Mouse (Mus musculus) forelimb bud, embryonic 11.5 days (tissue): Measurements from ENCODE around the gene Slco3a1.

Source experiments
- DNase-seq: peaks from one replicate; pipeline ENCODE4 v3.0.0-alpha.2; 2012; ENCODE audit warnings: low read depth, low spot score

Gene Slco3a1

DNA sequence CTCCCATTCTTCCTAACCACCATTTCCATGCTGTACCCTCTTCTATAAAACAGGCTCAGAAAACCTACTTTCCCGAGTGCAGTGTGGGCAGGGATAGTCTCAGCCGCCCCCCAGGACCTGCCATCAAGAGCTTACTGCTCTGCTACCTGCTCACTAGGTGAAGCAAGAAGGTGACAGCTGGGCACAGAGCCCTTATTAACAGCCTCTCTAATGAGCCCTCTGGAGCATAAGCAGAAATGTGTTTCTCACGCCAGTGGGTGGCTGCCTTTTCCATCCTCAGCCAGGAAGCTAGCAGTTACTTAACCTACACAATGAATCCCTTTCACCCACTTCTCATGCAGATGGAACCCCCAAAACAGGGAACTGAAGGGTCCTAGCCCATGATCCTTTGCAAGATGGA, 66.9 kb downstream of the Slco3a1 start:
- no peak for DNase-seq

DNA sequence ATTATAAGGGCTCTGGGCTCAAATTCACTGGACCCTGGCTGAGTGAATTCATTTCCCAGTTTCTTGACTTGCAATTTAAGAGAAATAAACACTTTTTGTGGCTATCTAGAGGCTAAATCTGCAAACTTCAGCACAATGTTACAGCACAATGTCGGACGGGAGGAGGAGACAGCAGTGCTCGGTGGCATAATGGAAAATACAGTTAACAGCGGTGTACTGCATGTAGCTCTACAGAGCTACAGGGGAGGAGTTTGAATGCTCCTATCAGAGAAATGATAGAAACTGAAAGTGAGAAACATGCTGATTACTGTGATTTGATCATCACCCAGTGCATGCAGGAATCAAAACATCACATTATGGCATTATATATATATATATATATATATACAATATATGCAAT, 68.5 kb downstream of the Slco3a1 start:
- DNase-seq: no peak

DNA sequence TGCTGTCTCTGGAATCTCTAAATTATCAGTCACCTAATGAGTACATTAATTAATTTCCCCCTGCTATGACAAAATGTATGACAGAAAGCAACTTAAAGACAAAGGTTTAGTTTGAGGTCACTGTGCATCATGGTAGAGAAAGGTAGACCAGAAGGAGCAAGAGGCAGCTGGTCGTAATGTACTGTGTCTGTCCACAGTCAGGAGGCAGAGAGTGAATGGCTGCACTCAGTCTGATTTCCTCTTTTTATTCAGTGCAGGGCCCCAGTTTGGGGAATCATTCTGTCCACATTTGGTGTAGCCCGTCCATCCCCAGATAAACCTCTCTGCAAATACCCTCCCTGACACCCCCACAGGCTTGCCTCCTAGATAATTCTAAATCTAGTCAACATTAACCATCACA, 68.9 kb downstream of the Slco3a1 start:
- no peak for DNase-seq

DNA sequence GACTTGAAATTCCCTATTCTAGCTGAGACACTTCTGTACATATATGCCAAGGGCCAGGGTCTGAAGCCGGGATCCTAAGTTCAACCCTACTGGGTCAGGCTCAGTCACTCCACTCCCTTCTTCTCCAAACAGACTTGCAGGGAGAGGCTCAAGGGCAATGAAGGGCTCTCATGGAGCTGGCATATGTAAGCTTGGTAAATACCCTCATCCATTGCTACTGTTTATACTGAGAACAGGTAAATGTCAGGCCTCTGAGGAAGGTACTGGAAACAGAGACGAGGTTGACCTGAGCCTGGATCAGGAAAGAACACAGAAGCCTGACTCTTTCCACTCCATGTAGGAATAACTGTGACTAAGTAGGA, 70.6 kb downstream of the Slco3a1 start:
- DNase-seq: no peak

DNA sequence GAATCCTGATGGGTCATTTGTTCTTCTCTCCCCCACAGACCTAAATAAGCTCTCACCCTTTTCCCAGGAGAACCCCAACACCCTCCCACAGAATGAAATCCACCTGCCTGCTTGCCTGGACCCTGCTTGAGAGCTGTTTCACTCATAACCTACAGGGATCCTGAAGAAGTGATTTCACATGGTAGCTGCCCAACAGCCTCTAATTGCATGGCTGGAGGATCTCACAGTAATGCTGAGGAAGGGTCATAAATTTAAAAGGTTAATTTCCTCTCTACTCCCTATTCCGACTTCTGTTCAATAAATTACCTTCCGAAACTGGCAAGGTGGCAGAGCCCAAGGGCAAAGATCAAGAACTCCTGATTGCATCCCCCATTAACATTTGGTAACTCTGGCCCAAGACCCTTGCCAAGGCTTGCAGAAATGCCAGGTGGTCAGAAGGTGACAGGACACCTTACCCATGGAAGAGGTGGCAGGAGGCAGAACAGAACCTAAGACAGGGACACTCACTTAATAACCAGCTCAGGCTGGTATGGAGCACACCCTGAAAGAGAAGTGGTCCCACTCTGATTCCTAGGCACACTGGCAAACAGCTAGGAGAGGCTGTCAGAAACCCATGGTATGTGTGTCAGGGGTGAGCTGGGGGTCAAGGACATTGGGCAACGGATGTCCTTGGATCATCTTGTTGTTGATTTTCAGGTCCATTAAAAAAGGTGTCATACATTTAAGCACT, 71.1 kb downstream of the Slco3a1 start:
- no peak for DNase-seq

DNA sequence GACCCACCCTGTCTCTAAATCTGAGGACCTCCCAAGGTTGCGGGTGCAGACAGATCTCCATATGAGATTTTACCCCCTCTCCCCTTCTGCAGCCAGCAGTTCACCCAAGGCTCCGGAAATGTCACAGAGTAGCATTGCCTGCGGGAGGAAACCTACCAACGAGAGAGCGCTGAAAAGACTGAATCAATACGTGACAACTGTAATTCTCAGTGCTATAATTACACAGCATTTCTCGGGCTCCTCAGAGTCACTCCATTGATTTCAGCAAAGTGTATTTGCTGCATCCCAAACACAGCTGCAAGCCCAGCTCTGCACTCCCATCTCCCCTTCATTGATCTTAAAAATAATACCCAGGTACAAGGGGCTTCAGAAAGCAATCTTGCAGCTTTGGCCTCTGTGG, 82.8 kb downstream of the Slco3a1 start:
- DNase-seq: no peak

DNA sequence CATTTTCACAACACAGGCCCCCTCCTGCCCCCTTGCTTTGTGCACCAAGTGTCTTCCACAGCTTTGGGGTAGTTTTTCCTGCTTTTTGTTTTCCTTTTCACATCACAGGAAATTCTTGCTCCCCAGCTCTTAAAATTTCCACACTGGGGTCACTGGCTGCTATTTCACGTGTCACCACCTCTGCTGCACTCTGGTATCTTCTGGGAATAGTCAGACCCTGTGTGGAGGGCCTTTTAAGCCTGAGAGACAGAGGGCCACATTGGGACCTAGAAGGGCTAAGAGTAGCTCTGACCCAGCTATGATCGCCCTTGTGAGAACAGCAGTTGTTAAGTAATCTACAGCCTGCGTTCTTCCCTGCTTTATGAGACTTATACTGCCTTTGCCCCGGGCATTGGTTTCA, 87.7 kb downstream of the Slco3a1 start:
- no peak for DNase-seq

DNA sequence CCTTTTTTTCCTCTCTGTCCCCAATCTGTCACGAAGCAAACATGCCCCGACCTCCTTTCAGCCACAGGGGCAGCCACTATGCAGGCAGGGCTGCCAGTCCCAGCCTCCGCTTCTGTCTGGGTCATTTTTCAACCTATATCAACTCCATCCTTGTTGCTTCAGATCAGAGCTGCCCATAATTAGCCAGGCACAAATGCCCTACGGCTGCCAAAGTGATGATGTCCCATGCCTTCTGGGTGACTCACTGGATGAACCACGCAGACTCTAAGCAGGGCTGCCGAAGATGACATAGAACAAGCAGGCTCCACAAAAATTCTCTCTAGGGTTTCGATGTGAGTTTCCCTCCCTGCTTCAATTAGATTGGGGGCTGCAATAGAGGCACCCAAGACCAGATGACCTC, 89.9 kb downstream of the Slco3a1 start:
- no peak for DNase-seq

DNA sequence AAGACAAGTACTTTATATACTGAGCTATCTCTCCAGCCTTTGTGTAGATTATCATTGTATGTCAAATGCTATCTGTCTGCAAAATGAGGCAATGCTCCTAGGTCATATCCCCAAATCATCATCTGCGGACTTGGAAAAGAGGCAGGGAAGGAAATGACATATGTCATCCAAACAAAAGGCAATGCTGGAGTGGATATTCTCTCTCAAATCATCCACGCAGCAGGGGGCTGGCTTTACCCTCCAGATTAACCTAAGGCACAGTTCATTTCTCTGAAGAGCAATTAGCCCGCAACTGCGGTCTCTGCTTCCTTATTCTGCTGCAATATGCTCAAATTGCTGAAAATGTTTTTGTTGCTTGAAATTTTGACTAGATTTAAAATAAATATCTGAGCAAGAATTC, 92.1 kb downstream of the Slco3a1 start:
- no peak for DNase-seq

DNA sequence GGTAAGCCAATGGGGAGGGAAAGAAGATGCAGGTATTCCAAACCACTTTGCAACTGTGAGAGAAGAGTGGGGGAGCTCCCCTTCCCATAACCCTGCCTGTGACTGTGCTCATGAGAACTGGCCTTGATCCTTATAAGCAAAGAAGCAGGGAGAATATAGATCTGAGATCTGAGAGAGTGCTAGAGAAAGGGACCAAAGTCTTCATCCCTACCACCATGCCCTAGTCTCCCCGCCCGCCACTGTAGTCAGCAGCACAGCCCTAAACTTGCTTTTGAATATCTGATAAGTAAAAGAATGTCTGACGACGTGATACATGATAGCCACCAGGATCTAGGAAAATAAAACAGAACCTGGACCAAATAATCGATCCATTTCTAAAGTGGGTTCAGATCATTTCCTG, 92.8 kb downstream of the Slco3a1 start:
- DNase-seq: no peak

DNA sequence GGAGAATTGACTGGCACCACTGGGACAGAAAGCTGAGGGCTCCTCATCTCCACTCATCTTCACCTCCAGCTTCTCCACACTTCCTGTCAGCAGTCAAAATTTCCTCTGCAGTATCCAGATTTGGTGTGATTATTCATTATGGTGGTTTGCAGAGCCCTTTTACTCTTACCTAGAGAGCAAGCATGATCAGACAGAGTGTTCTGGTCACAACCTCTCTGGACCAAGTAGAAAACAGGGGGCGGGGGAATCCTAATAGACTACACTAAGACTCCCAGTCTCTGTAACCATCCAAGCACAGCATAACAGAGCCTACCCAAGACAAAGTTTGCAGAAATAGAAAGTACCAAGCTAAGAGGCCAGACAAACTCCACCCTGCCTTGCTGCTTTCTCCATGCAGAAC, 93.4 kb downstream of the Slco3a1 start:
- no peak for DNase-seq

DNA sequence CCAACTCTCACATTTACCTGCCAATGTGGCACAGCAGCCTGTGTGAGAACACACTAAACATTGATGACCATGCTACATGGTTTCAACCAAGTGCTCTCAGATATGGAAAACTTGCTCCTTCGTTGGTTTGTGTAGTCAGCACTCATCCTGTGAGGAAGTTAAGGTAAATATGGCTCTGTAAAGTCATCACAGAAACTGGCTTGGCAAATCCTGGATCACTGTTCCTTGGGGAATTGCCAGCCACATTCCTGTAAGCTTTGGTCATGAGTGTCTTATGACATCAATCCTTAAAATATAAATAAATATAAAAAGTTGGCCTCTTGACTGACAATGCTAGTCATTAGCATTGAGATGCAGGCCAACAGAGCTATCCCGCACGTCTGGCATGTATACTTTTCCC, 94.8 kb downstream of the Slco3a1 start:
- DNase-seq: no peak

DNA sequence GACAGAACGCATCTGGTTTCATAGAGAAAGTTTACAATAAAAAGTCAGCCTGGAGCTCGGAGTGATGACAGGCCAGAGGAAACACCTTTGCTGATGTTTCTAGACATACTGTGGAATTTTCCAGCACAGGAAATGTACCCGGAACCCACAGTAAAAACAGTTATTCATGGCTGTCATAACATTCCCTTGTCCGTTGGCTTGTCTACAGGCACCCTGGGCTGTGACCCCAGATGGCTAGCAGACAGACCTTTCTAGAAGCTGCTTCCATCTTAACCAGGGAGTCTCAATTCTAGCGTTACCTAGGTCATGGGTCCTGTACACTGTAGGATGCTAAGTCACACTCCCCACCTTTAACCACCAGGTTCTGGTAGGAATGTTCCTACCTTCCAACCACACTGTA, 95.3 kb downstream of the Slco3a1 start:
- DNase-seq: peak; percentile 37

DNA sequence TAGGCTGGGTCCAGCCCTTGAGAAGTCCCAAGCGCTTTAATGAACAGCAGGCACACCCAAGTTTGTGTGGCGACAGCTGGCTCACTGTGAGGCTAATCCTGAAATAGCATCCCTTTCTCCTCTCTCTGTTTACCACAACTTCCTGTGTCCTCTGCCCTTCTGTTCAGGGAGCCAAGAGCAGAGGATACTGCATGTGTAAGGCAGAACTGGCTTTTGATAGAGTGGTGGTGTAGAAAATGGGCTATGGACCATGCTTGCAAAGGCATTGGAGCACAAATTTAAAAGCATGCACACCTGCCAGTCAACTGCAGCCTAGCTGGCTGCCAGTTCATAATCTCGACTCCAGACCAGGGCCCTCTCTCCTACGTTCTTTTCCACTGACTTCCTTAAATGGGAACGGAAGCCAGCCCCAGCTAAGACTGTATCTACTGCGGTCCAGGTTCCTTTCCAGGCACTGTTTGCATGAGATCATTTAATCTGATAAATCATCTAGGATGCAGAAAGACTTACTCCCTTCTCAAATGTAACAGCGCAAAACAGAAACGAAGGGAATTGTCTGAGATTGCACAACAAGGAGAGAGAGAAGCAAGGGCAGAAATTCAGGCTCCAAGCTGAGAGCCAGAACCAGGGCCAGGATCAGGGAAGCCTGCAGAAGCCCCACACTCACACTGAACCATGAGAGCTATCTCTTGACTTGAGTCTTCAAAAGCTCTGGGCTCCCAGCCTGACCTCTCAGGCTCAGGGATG, 95.9 kb downstream of the Slco3a1 start:
- no peak for DNase-seq

DNA sequence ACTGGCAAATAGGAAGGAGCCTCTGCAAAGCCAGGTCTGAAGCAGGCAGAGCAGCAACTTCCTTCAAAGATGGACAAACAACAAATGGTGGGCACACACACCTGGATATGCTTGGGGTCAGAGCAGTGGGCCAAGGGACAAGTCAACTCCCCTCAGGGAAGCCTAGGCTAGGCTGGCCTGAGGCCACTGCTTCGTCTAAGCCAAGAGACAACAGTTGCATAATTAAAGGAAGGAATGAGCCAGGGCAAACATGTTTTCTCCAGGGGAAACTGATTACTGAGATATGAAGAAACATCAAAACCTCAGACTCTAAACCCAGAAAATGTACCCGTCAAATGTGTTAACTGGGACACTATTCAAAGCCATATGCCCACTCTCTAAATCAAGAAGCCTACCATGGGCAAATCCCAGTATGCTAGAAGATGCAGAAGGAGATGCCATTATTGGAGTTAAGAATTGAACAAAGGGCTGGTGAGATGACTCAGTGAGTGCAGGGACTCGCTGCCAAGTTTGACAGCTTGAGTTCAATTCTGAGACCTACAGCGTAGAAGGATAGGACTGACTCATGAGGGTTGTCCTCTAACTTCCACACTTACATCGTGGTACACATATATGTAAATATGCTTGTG, 97.1 kb downstream of the Slco3a1 start:
- DNase-seq: no peak

DNA sequence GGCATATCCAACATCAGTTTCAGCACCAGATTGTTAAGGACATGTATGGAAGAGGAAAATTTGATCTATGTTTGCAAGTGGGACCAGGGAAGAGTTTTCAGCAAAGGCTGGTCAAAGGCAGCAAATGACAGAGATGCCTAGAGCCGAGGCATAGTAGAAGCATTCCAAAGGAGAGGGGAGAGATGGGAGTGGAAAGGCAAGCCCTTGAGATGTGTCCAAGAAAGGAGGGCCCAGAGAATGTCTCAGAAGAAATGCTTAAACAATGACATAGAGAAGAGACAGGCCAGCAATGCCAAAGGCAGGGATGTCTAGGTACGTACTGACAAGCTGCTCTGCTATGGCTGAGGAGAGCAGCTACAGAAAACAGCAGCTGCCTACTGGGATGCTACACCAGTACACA, 97.8 kb downstream of the Slco3a1 start:
- no peak for DNase-seq

DNA sequence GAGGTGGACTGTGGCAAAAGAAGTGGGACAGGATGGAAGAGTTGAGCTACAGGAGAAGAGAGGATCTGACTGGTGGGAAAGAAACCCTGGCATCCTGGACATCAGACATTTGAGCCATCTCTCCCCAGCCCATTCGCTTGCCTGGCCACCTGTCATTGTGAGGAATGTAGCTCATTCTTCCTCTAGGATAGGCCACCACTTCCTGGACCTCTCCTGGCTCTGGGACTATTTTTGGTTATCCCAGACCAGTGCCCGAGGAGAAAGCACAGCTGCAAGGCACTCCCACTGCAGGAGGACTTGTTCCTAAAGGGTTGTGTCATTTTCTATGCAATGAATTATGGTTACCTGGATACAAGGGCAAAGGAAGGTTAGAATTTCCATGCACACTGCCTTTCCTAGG, 103.5 kb downstream of the Slco3a1 start:
- DNase-seq: no peak

DNA sequence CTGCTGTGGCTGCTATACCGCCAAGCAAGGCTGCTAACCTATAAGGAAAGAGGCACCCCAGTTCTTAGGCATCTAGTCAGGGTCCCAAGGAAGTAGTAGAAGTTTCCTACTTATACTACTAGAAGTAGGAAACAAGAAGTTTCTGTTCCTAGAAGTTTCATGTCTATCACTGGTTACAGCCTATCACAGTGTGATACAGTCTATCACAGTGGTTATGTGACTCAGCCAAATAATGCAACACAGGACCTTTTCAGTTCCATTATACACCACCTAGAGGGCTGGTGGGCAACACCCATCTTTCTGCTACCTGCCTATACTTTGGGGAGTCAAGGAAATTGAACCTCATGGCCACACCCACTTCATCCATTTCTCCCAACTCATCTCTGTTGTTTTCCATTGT, 104.8 kb downstream of the Slco3a1 start:
- DNase-seq: no peak

DNA sequence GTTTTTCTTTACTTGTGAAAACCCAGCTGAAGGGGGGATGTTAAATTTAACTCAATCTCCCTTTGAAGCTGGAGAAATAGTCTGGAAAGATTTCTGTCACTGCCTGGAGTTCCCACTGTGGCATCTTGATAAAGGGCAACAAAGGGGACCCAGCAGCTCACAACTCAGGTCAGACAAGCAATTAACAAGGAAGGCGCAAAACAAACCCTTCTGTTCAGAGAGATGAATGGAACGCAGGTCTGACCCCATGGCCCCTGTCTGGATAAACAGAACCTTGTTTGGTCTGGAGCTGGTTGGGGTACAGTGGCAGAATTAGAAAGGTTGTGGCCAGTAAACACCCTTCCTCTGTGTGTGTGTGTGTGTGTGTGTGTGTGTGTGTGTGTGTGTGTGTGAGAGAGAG, 106.8 kb downstream of the Slco3a1 start:
- peak; percentile 52 for DNase-seq

DNA sequence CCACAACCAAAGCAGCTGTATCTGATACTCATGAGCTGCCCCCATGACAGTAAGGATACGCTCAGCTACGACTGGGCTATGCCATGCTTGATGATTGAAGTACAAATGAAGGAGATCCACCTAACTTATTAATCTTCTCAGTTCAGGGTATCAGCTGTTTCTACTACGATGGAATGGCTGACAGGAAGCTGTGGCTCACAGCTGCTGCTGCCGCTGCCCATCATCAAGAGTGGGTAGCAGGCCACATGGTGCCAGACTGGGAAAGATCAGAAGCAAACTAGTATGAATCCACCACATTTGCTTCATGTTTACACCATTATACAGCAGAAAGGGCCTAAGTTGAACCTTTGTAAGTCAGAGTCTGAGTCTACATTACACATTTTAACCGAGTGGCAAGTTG, 109.4 kb downstream of the Slco3a1 start:
- no peak for DNase-seq

DNA sequence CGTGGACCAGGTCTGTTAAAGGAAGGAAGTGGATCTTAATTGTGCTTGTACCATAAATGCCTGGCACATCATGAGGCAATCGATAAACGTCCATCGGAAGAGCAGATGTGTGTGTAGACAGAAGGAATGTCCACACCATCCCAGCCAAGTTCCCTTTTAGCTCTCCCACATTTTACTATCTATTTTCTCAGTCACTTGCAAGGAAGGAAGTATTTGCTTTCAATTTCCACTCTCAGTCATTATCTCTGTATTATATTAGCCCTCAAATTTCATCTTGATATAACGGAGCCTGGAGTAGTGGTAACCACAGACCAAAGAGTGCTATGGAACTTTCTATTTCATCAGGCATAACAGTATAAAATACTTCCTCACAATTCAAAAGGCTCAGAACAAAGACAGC, 112.2 kb downstream of the Slco3a1 start:
- no peak for DNase-seq

DNA sequence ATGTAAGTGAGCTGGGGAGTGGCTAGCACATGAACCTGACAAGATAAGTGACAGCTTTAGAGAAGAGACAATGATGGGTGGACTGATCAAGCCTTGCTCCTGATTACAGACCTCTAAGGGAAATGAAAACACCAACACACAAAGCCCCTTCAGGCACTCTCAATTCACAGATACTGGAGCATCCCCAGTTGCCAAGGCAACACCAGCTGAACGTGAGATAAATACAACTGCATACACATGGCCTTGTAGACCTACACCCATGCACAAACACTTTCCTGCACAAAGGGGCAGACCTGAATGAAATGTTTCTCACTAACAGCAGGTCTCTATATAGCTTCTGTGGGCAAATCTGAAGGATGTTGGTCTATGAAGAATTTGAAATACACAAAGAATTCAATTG, 117.0 kb downstream of the Slco3a1 start:
- no peak for DNase-seq

DNA sequence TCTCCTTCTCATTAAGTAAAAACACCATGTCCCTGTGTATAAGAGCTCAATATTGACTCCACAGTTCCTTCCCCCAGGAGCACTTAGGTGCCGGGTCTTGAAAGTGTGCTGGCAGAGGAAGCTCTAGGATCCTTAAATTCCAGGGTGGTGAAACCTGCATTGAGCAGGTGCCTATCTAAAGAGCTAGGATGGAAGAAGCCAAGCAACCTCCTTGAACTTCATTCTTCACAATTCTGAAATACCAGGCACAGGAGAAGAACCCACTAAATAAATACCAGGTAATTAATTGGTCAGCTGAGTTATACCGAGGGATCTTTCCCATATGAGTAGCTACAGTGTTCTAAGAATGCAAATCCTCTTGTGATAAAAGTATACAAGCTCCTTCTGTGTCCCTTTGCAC, 117.9 kb downstream of the Slco3a1 start:
- no peak for DNase-seq
